ENCODE assay signal across 11 mouse cellular contexts in genomic region chr5:129065946-129066345, GRCm38 (mm10). TPM values are rescaled to one million over a fixed set of nuclear protein-coding genes. Genes with fewer than 3 reads are reported as not detected.
DNase-seq lines count a peak whose midpoint lies in the region; ATAC-seq lines count a peak whose summit lies in the region.
"Had no signal": no experiment of that assay in that cellular context is flagged by ENCODE, and none has a peak within 500 bp of the region (broad histone marks: within the 10 kb centered on the region; RNA-seq: fewer than 3 reads in every experiment).

No protein-coding gene starts in this region.

- 0 out of 2 replicates have a peak overlapping the region, but pooled peaks have one; percentile 17 for H3K27ac ChIP-seq in midbrain, embryonic 10.5 days (replicated peaks)
- no peak overlapping the region for H3K27ac ChIP-seq in midbrain, embryonic 16.5 days (ENCODE audit: low read length)
- no peak overlapping the region for H3K27ac ChIP-seq in liver, embryonic 11.5 days (ENCODE audit: low read depth, low read length)
- H3K27ac ChIP-seq: forebrain, embryonic 12.5 days had no signal

- H3K4me2 ChIP-seq in midbrain, embryonic 16.5 days (ENCODE audit: low read length), result no peak overlapping the region
- H3K4me2 ChIP-seq in liver, embryonic 11.5 days, result no peak overlapping the region
- H3K4me2 ChIP-seq: forebrain, embryonic 12.5 days; midbrain, embryonic 11.5 days had no signal

- H3K9me3 ChIP-seq in midbrain, embryonic 10.5 days (replicated peaks), result no peaks in the 10 kb centered on the region
- no peaks in the 10 kb centered on the region for H3K9me3 ChIP-seq in midbrain, embryonic 16.5 days (replicated peaks; ENCODE audit: control insufficient read depth, low read length, poor library complexity, severe bottlenecking)
- no peaks in the 10 kb centered on the region for H3K9me3 ChIP-seq in liver, embryonic 11.5 days (ENCODE audit: control insufficient read depth, low read length)
- H3K9me3 ChIP-seq: forebrain, embryonic 12.5 days had no signal

- no peaks in the 10 kb centered on the region for H3K36me3 ChIP-seq in midbrain, embryonic 10.5 days
- H3K36me3 ChIP-seq in midbrain, embryonic 16.5 days (ENCODE audit: control insufficient read depth, insufficient read depth, low read length), result no peaks in the 10 kb centered on the region
- no peaks in the 10 kb centered on the region for H3K36me3 ChIP-seq in liver, embryonic 11.5 days (ENCODE audit: control insufficient read depth, insufficient read depth, low read length)
- H3K36me3 ChIP-seq: forebrain, embryonic 12.5 days had no signal

- no peak overlapping the region for H3K9ac ChIP-seq in midbrain, embryonic 16.5 days (ENCODE audit: low read depth, low read length)
- H3K9ac ChIP-seq in liver, embryonic 11.5 days (ENCODE audit: low read depth, low read length), result no peak overlapping the region
- H3K9ac ChIP-seq: forebrain, embryonic 12.5 days had no signal

- DNase-seq in midbrain, embryonic 10.5 days (ENCODE audit: low spot score), result no peak
- peak; percentile 83 for DNase-seq in gastrocnemius, adult 18-20 months (ENCODE audit: low spot score)
- peak; percentile 66 to 68 for DNase-seq in lung, adult 18-20 months
- DNase-seq in urinary bladder, postnatal 14 days (ENCODE audit: low spot score), result peak; percentile 81
- DNase-seq in spleen, adult 12 weeks (ENCODE audit: low spot score), result no peak
- no peak for DNase-seq in liver
- no peak for DNase-seq in liver, embryonic 11.5 days (ENCODE audit: low spot score)
- DNase-seq: cerebellum, adult 2 months had no signal

- peaks cover 17% of the 10 kb centered on the region for H3K27me3 ChIP-seq in midbrain, embryonic 10.5 days (ENCODE audit: low read depth, poor library complexity, severe bottlenecking)
- H3K27me3 ChIP-seq in midbrain, embryonic 16.5 days (ENCODE audit: control insufficient read depth, insufficient read depth, low read depth, low read length), result no peaks in the 10 kb centered on the region
- no peaks in the 10 kb centered on the region; the same call in 1 of the 2 replicates for H3K27me3 ChIP-seq in liver, embryonic 11.5 days (replicated peaks; ENCODE audit: control insufficient read depth, insufficient read depth, low read length)

- 87% methylated on average over 9 of the region's 9 CpGs for WGBS in midbrain, embryonic 10.5 days
- 91% methylated on average over 9 of the region's 9 CpGs for WGBS in midbrain, embryonic 16.5 days
- WGBS in liver, embryonic 11.5 days, result 70% methylated on average over 9 of the region's 9 CpGs

- peaks cover 14% of the 10 kb centered on the region for H3K4me1 ChIP-seq in midbrain, embryonic 10.5 days
- H3K4me1 ChIP-seq in midbrain, embryonic 16.5 days (ENCODE audit: control insufficient read depth, insufficient read depth, low read length), result peaks cover 5% of the 10 kb centered on the region; the same call in 1 of the 2 replicates
- H3K4me1 ChIP-seq in liver, embryonic 11.5 days (replicated peaks; ENCODE audit: control insufficient read depth, insufficient read depth, low read length), result no peaks in the 10 kb centered on the region

- H3K4me3 ChIP-seq in midbrain, embryonic 10.5 days, result no peak overlapping the region
- no peak overlapping the region for H3K4me3 ChIP-seq in midbrain, embryonic 16.5 days (ENCODE audit: low read depth, low read length)
- no peak overlapping the region for H3K4me3 ChIP-seq in liver, embryonic 11.5 days (ENCODE audit: low read depth, low read length)
- H3K4me3 ChIP-seq: forebrain, embryonic 12.5 days had no signal

- ATAC-seq in midbrain, embryonic 16.5 days, result no peak
- ATAC-seq in liver, embryonic 11.5 days (replicated peaks; ENCODE audit: low FRiP score), result no peak

RNA-seq across cellular contexts. Expression of gene Adgrd1, which starts 30.6 kb away (rescaled TPM):
- polyA plus RNA-seq in midbrain, embryonic 10.5 days (2016; fragmentation: Nextera tagmentation; extraction: Ambion mirVana), result 0.09 and 0.16 TPM in 2 replicates
- polyA plus RNA-seq in midbrain, embryonic 16.5 days (2015; fragmentation: Nextera tagmentation; extraction: Ambion mirVana), result 0.11 and 0.21 TPM in 2 replicates
- 1 to 10 TPM; 3.5 to 5.7 TPM for total RNA-seq in gastrocnemius, adult 18-20 months (2021)
- polyA plus RNA-seq in liver, embryonic 11.5 days (2014; fragmentation: Nextera tagmentation; extraction: Ambion mirVana), result not detected in 2 replicates

RNA-seq across cellular contexts. Expression of gene Ran, which starts 46.1 kb away (rescaled TPM):
- 965 and 1,091 TPM in 2 replicates for polyA plus RNA-seq in midbrain, embryonic 10.5 days (2016; fragmentation: Nextera tagmentation; extraction: Ambion mirVana)
- 329 and 357 TPM in 2 replicates for polyA plus RNA-seq in midbrain, embryonic 16.5 days (2015; fragmentation: Nextera tagmentation; extraction: Ambion mirVana)
- 10 to 100 TPM; 68.9 to 83.3 TPM for total RNA-seq in gastrocnemius, adult 18-20 months (2021)
- polyA plus RNA-seq in liver, embryonic 11.5 days (2014; fragmentation: Nextera tagmentation; extraction: Ambion mirVana), result 878 and 928 TPM in 2 replicates

RNA-seq across cellular contexts. Expression of gene Stx2, which starts 57.6 kb away (rescaled TPM):
- polyA plus RNA-seq in midbrain, embryonic 10.5 days (2016; fragmentation: Nextera tagmentation; extraction: Ambion mirVana), result 26.5 and 26.6 TPM in 2 replicates
- 14.8 TPM in 2 replicates for polyA plus RNA-seq in midbrain, embryonic 16.5 days (2015; fragmentation: Nextera tagmentation; extraction: Ambion mirVana)
- total RNA-seq in gastrocnemius, adult 18-20 months (2021), result 1 to 10 TPM; 4.5 to 6.6 TPM
- polyA plus RNA-seq in liver, embryonic 11.5 days (2014; fragmentation: Nextera tagmentation; extraction: Ambion mirVana), result 87.3 and 98.4 TPM in 2 replicates

Comparison
In these comparisons a context has a peak if more than half of its experiments do, and no peak if none do; other contexts are left out.
1. DNase-seq: peak in gastrocnemius, adult 18-20 months (single experiment), lung, adult 18-20 months (2 of 2) and urinary bladder, postnatal 14 days (single experiment); none in midbrain, embryonic 10.5 days (single experiment), spleen, adult 12 weeks (single experiment), liver (single experiment) and liver, embryonic 11.5 days (single experiment).